Mouse (Mus musculus) kidney, adult 2 months (tissue): ENCODE results near the gene Mrpl55.

ENCODE experiments used
- CTCF ChIP-seq: fragments of 200-500 bp; conservative IDR thresholded peaks from 2 replicates; pipeline ENCODE4 v1.5.1; 2011; ENCODE audit warnings: low read depth, mild to moderate bottlenecking, control low read depth, low read length, moderate library complexity, mixed read lengths; ENCODE audit not compliant: insufficient read depth, insufficient read length
- POLR2A ChIP-seq: fragments of 200-500 bp; IDR thresholded peaks from one replicate; pipeline ENCODE4 v1.6.1; 2011; ENCODE audit warnings: low read depth, low read length, control low read depth

GRCm38 (mm10) chr11:59163255-59164236 is 38.7 kb upstream of the Mrpl55 start, which contains the start of gene Iba57:
- TF ChIP-seq POLR2A, result no peak
- TF ChIP-seq CTCF, result no peak
